Mouse (Mus musculus) kidney, adult 18-20 months (tissue): ENCODE measurements around the gene Phf23.

Experiments
- DNase-seq: peaks from one replicate; pipeline ENCODE4 v3.0.0; 2021

Gene Phf23

DNA sequence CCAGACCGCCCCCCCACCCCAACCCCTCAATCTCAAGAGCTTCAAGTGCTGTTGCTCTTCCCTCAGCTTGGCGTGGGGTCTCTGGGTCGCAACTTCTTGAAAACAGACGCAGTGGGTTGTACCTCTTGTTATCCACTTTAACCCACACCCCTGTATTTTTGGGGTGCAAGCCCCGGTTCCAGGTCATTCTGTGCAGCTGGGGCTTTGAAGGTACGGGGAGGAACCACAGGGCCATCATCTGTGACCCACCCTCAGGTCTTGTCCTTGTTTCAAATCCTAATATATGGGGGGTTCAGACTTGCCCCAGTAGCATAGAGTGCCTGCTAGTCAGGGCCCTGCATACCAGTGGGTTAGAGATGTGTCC, 28.6 kb downstream of the Phf23 start:
- no peak for DNase-seq

- no peak for DNase-seq
These were observed 31.1 kb downstream of the Phf23 start for GRCm38 (mm10) chr11:70026689-70027088.

- DNase-seq: no peak
These were observed 31.8 kb downstream of the Phf23 start for GRCm38 (mm10) chr11:70027397-70027796.

DNA sequence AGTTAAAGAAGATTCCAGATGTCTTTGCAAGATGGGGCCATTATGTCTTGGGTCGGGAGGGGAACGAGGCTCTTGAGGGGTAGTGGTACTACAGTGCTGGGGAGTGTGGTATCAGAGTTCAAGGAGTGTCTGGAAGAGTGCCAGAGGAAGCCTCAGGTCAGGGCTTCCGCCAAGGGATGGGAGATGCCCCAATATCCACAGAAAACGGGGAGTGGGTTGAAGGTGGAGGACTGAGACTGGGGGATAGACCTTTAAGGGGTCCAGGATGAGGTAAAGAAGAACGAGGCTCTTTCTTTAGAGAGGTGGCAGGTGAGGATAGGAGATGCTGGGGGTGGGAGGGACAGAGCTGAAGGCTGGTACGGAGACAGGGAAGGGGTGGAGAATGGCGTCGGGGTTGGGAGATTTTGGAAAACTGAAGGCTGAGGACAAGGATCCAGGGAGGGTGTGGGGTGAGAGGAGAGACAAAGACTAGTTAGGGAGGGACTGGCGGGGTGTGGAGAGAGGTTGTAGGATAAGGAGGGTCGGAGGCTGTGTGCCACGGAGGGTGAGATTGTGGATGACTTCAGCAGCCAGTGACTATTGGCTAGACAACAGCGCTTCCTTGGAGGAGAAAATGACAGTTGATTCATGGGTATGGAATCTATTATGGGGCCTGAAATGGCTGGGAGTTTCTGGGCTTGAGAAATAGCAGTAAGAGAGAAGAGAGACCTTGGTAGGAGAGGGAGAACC, 33.0 kb downstream of the Phf23 start:
- no peak for DNase-seq

DNA sequence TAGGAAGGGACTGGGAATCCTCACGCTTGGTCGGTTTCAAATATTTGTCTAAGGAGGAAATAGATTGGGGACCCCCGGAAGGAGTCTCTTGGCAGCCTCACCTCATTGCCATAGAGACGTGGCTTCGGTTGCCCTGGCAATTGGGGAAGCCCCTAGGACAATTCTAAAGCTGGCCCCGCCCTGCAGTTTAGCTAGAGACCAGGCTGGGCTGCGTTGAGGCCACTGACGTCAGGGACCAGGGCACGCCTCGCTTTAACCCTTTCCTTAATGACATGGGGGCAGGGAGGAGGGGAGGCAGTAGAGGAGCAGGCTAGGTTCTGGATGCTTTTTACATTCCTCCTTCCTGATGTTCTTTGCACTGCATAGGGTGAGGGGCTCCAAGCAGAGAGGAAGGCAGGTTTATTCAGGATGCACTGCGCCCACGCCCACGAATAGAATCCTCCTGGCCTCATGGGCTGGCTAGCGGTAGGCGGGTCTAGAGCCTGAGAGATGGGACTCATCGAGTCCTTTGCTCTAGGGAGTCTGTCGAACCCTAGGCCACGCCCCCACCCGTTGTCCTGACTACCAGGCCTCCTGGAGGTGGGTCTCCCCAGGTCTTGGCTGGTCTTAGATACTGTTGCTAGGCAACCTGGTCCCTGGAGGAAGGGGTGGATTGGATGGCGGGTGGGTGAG, 33.7 kb downstream of the Phf23 start:
- no peak for DNase-seq

DNA sequence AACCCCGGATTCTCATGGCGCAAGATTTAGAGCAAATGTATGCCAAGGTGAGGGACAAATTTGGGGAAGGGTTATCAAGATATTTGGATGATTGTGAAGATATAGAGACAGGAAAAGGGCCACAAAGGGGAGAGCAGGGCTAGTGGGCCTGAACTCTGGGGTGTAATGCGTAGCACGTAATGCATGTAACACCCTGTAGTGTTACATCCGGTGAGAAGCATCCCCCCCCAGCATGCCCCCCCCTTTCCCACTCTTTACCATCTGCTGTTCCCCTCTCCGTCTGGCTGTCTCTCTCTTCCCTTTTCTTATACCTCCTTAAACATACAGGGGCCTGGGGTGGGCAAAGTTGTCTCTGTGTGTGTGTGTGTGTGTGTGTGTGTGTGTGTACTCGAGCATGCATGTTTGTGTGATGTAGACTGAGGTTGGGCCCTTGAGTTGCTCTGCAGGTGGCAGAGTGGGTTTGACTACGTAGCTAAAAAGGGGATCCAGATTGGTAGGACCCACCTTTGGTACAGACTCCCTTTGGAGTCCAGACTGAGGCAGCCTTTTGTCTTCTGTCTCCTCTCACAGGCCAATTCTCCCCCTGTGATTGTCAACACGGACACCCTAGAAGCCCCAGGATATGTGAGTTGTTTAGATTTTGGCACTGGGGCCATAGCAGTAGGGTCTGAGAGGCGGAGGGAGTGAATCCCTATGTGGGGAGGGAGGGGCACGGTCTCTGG, 34.4 kb downstream of the Phf23 start:
- DNase-seq: no peak

DNA sequence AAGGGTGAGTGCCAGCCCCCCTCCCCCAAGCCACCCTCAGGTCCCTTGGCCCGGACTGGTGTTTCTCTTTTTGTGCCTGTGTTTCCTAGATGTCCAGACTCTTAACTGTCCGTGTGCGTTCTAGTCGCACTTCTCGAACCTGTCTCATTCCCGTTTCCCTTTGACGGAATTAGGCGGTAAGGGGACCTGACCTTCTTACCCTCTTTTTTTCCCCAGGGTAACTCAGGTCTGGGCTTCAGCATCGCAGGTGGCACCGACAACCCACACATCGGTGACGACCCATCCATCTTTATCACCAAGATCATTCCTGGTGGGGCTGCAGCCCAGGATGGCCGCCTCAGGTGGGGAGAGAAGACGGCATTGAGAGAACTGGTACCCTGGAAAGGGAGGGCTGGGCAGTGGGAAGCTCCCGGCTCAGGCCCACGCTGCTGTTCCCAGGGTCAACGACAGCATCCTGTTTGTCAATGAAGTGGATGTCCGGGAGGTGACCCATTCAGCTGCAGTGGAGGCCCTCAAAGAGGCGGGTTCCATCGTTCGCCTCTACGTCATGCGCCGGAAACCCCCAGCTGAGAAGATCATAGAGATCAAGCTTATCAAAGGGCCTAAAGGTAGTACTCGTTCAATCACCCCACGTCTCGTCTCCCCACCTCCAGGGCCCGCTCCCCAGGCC, 35.2 kb downstream of the Phf23 start:
- no peak for DNase-seq

GRCm38 (mm10) chr11:70031321-70031670, 35.7 kb downstream of the Phf23 start:
- no peak for DNase-seq

- no peak for DNase-seq
These were observed 42.6 kb downstream of the Phf23 start for GRCm38 (mm10) chr11:70038174-70038573.

DNA sequence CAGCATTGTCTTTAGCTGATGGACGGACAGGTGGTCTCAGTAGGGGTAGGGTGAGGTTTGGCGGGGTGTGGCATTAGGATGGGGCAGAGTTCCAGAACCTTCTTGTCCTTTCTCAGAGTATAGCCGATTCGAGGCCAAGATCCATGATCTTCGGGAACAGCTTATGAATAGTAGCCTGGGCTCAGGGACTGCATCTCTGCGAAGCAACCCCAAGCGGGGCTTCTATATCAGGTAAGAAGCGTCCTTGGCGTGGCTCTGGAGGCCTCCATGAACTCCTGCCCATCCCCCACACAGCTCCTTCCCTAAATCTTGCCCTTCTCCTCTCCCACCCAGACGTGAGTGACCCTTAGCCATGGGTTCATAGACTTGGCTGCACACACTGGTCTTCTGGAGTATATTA, 44.1 kb downstream of the Phf23 start:
- DNase-seq: no peak

DNA sequence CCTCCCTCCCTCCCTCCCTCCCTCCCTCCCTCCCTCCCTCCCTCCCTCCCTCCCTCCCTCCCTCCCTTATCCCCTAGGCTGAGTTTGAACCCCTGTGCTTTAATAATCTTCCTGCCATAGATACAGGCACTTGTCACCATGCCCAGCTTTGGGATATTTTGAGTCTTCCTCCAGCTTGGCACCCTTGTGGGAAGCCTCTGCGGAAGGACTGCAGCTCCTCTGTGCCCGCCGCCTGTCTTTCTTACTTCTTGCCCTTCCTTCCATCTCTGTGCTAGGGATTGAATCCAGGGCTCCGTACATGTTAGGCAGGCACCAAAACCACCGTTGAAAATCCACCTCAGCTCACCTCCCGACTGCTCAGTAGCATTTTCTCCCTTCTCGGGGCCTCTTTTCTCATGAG, 44.6 kb downstream of the Phf23 start:
- DNase-seq: no peak

DNA sequence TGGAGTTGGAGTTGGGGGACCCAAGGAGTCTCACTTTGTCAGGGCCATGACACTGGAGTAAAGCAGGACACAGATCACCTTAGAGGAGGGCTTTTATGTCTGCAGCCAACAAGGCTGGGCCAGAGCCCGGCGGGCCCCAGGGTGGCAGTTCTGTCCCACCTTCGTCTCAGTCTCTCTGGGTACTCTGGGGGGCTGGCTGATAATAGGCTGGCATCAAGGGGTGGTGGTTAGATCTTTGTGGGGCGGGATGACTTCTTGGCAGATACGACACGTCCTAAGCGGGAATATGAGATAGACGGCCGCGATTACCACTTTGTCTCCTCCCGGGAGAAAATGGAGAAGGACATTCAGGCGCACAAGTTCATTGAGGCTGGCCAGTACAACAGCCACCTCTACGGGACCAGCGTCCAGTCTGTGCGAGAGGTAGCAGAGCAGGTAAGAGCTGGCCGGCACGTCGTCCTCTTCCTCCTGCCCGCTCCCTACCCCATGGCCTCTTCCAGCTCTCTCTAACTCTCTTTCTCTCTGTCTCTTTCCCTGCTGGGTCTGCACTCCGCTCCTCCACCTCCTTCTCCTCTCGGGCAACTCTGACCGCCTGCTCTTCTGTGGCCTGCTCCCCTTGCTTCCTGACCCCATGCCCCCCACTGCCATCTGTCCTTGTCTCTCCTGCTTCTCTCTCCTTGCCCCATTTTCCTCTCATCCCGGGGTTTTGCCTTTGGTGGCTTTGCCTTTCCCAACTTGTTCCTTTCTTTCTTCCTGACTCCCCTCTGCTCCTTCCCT, 46.9 kb downstream of the Phf23 start:
- DNase-seq: no peak

GRCm38 (mm10) chr11:70043665-70044064, 48.1 kb downstream of the Phf23 start:
- no peak for DNase-seq

DNA sequence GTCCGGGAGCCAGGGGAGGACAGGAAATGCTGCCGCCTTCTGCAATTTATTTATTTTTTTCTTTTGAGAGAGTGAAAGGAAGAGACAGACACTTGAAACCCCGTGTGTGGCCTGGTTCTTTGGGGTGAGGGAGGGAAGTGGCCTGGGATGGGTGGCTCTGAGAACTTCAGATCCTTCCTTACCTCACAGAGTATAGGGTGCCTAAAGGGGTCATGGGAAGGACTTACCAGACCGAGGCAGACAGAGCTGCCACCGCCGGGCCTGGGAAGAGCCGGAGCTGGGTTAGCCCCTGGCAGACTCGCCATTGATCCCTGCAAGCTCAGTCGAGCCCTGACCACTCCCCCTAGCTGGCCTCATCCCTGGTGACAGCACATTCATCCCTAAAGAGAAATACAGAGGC, 49.9 kb downstream of the Phf23 start:
- no peak for DNase-seq

GRCm38 (mm10) chr11:70049366-70049765, 53.8 kb downstream of the Phf23 start:
- no peak for DNase-seq
